Mouse (Mus musculus) liver, embryonic 11.5 days (tissue): ENCODE data around the gene Gpr12. TPM values are rescaled to one million over a fixed set of nuclear protein-coding genes. Genes with fewer than 3 reads are reported as not detected.
"Not testable (repeated sequence)": the region's sequence is repeated elsewhere in the genome, so short reads cannot be mapped to it uniquely, and the experiment has no call there.

Experiments
- ATAC-seq: fragments of 200-750 bp; cut with Nextera tagmentation; replicated peaks from 2 replicates; pipeline ENCODE4 v1.8.0; 2017; ENCODE audit warnings: moderate number of reproducible peaks, mild to moderate bottlenecking, moderate TSS enrichment, moderate library complexity; ENCODE audit not compliant: low FRiP score
- DNase-seq: peaks from one replicate; pipeline ENCODE4 v3.0.0-alpha.2; 2017; ENCODE audit warnings: low spot score
- H3K27ac ChIP-seq: fragments of 300-500 bp; sonication (generic); 2 replicates; pipeline ENCODE4 v1.5.1; 2014; ENCODE audit warnings: mild to moderate bottlenecking, low read depth, low read length, control low read depth
- H3K27me3 ChIP-seq: fragments of 300-500 bp; sonication (generic); replicated peaks from 2 replicates; pipeline ENCODE4 v1.6.1; 2014; ENCODE audit warnings: low read length, mixed read lengths; ENCODE audit not compliant: control insufficient read depth, insufficient read depth
- H3K36me3 ChIP-seq: fragments of 300-500 bp; sonication (generic); 2 replicates; pipeline ENCODE4 v1.6.1; 2014; ENCODE audit warnings: mild to moderate bottlenecking, low read length, moderate library complexity, mixed read lengths; ENCODE audit not compliant: control insufficient read depth, insufficient read depth
- H3K4me1 ChIP-seq: fragments of 300-500 bp; sonication (generic); replicated peaks from 2 replicates; pipeline ENCODE4 v1.6.1; 2014; ENCODE audit warnings: low read length, mixed read lengths; ENCODE audit not compliant: control insufficient read depth, insufficient read depth
- H3K4me2 ChIP-seq: fragments of 300-500 bp; sonication (generic); 2 replicates; pipeline ENCODE4 v1.6.1; 2014; ENCODE audit warnings: mild to moderate bottlenecking, control low read depth, moderate library complexity
- H3K4me3 ChIP-seq: fragments of 300-500 bp; sonication (generic); 2 replicates; pipeline ENCODE4 v1.5.1; 2014; ENCODE audit warnings: low read depth, low read length, control low read depth
- H3K9ac ChIP-seq: fragments of 300-500 bp; sonication (generic); 2 replicates; pipeline ENCODE4 v1.6.1; 2014; ENCODE audit warnings: low read depth, low read length, control low read depth
- H3K9me3 ChIP-seq: fragments of 300-500 bp; sonication (generic); 2 replicates; pipeline ENCODE4 v1.6.1; 2016; ENCODE audit warnings: low read length, inconsistent platforms, mixed read lengths; ENCODE audit not compliant: control insufficient read depth
- WGBS: fragments of 180-500 bp; shearing (Covaris S2); extraction: QIAGEN DNeasy Blood & Tissue Kit; methylation state at CpG from one replicate; pipeline ENCODE4 v1.1.7; 2014; 5-methylcytosine and 5-hydroxymethylcytosine counted together
- polyA plus RNA-seq: library from polyadenylated mRNA; unstranded; fragments of >200 nt; fragmentation: Nextera tagmentation; extraction: Ambion mirVana; gene quantifications from 2 replicates; pipeline ENCODE4 v1.2.1, GENCODE M21; 2014

The Gpr12 gene
- polyA plus RNA-seq, 1 experiment from 2014 or later: 0.37 TPM

- DNase-seq (no peak), ATAC-seq (no peak)
- H3K4me2 ChIP-seq: no peak overlapping the region
- no peak overlapping the region for H3K27ac ChIP-seq
- H3K36me3 ChIP-seq: no peaks in the 10 kb centered on the region
- no peaks in the 10 kb centered on the region for H3K4me1 ChIP-seq
- WGBS: 65% methylated on average over 18 of the region's 18 CpGs
- H3K4me3 ChIP-seq: no peak overlapping the region
- no peaks in the 10 kb centered on the region for H3K9me3 ChIP-seq
- no peak overlapping the region for H3K9ac ChIP-seq
- no peaks in the 10 kb centered on the region for H3K27me3 ChIP-seq
These were observed 11.8 kb upstream of the Gpr12 start for GRCm38 (mm10) chr5:146596612-146597502.

DNA sequence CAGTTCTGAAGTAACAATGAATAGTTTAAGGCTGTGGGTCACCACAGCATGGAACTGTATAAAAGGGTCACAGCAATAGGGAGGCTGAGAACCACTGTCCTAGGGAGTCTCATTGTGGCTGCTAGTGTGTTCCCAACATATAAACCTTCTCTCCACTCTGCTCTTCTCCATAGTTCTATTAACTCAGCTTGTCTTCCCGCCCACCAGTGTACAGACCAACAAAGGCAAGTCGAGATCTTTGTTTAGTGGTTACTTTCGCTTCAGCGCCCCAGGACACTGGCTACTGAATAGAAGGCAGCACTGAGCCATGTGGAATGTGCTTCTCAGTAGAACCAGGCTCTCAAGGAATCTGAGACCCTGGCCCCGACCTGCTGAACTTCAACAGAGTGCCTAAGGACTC, 7.5 kb upstream of the Gpr12 start:
- Histone ChIP-seq H3K9me3 (no peaks in the 10 kb centered on the region), H3K4me1 (no peaks in the 10 kb centered on the region), H3K27me3 (no peaks in the 10 kb centered on the region), H3K9ac (no peak overlapping the region), H3K36me3 (no peaks in the 10 kb centered on the region), H3K27ac (no peak overlapping the region), H3K4me3 (no peak overlapping the region), H3K4me2 (no peak overlapping the region)
- DNase-seq: no peak
- 76% methylated on average over 5 of the region's 5 CpGs for WGBS
- no peak for ATAC-seq

DNA sequence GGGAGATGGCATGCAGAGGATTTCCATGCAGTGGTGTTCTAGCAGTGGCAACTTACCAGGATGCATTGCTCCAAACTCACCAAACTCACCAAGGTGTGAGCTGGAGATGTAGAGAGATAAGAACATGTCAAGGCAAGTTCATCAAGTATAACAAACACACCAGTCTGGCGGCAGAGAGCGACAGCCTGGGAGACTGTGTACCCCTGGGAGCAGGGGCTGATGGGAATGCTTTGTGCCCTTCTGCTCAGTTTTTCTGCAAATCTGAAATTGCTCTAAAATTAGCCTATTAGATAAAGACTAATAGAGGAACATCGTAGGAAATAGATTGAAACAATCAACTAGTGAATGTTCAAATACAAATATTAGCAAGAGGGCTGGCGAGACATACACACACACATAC, 6.6 kb upstream of the Gpr12 start:
- Histone ChIP-seq H3K9ac (no peak overlapping the region), H3K27ac (no peak overlapping the region), H3K27me3 (peaks cover 2% of the 10 kb centered on the region), H3K4me2 (no peak overlapping the region), H3K4me3 (no peak overlapping the region), H3K4me1 (no peaks in the 10 kb centered on the region), H3K36me3 (no peaks in the 10 kb centered on the region), H3K9me3 (no peaks in the 10 kb centered on the region)
- no peak for ATAC-seq
- WGBS: 81% methylated on average over 4 of the region's 4 CpGs
- no peak for DNase-seq

GRCm38 (mm10) chr5:146590987-146591386, 5.9 kb upstream of the Gpr12 start:
- Histone ChIP-seq H3K27ac (no peak overlapping the region), H3K9ac (no peak overlapping the region), H3K4me1 (no peaks in the 10 kb centered on the region), H3K4me3 (no peak overlapping the region), H3K27me3 (peaks cover 8% of the 10 kb centered on the region), H3K36me3 (no peaks in the 10 kb centered on the region), H3K9me3 (no peaks in the 10 kb centered on the region; the same call in 1 of the 2 replicates), H3K4me2 (no peak overlapping the region)
- no peak for DNase-seq
- no peak for ATAC-seq
- 81% methylated on average over 4 of the region's 4 CpGs for WGBS

DNA sequence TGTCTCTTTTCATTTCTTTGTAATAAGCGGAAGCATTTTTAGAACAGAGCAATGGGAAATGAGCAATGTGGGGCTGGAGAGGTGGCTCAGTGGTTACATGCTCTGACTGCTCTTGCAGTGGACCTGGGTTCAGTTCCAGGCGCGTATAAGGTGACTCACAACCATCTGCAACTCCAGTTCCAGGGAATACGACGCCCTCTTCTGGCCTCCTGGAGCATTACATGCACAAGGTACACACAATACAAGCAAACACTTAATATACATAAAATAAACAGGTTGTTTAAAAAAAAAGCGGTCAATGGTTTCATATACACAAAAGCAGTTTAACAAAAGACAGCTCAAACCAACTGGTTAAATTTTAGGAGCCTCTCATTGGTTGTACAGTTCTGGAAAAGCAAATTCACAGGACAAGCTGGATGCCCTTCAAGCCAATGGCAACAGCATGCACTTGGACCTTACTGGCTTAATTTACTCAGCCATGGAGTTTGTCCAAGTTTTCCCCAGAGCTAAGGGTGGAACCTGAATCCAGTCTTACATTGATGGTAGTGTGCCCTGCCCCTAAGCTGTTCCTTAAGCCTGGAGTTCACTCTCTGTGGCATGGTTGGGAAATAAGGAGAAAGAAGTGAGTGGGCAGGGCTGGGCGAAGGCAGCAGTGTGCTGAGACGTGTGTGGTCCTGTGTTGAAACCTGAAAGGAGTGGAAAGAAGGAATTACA, 1.5 kb upstream of the Gpr12 start:
- DNase-seq (no peak), ATAC-seq (no peak)
- Histone ChIP-seq H3K27me3 (peaks cover 40% of the 10 kb centered on the region), H3K36me3 (no peaks in the 10 kb centered on the region), H3K4me1 (no peaks in the 10 kb centered on the region), H3K27ac (no peak overlapping the region), H3K4me2 (no peak overlapping the region), H3K9ac (no peak overlapping the region), H3K4me3 (no peak overlapping the region), H3K9me3 (no peaks in the 10 kb centered on the region; the same call in 1 of the 2 replicates)
- WGBS: 65% methylated on average over 8 of the region's 8 CpGs

GRCm38 (mm10) chr5:146585307-146585651, 240 bp upstream of the Gpr12 start:
- Histone ChIP-seq H3K4me1 (no peaks in the 10 kb centered on the region), H3K4me3 (peak overlapping the region; percentile 36; the same call in 1 of the 2 replicates), H3K9me3 (no peaks in the 10 kb centered on the region; the same call in 1 of the 2 replicates), H3K27me3 (peaks cover 40% of the 10 kb centered on the region), H3K27ac (no peak overlapping the region), H3K4me2 (peak overlapping the region; percentile 60), H3K36me3 (no peaks in the 10 kb centered on the region), H3K9ac (no peak overlapping the region)
- DNase-seq: no peak
- WGBS: 11% methylated on average over 10 of the region's 10 CpGs
- ATAC-seq: no peak

DNA sequence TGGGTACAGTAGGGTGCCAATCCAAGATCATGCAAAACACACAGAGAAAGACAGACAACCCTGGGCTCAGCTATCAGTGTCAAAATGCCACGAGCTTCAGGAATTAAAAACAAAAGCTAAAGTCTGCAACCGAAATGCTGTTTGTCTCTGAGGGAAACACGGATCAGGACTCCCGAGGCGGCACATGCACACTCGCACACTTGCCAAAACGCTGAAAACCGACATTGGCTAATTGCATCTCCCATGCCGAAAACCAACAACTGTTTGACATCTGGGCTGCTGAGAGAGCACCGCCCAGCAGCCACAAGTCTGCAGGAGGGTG, 922 bp downstream of the Gpr12 start:
- H3K9ac ChIP-seq: no peak overlapping the region
- ATAC-seq: no peak
- DNase-seq: no peak
- peak overlapping the region; percentile 60 for H3K4me2 ChIP-seq
- no peak overlapping the region for H3K27ac ChIP-seq
- WGBS: 12% methylated on average over 10 of the region's 10 CpGs
- H3K36me3 ChIP-seq: no peaks in the 10 kb centered on the region
- H3K4me1 ChIP-seq: no peaks in the 10 kb centered on the region
- H3K4me3 ChIP-seq: peak overlapping the region; percentile 36
- no peaks in the 10 kb centered on the region; the same call in 1 of the 2 replicates for H3K9me3 ChIP-seq
- H3K27me3 ChIP-seq: peaks cover 40% of the 10 kb centered on the region

GRCm38 (mm10) chr5:146576668-146577067, 8.4 kb downstream of the Gpr12 start:
- DNase-seq (no peak), ATAC-seq (no peak)
- H3K36me3 ChIP-seq: no peaks in the 10 kb centered on the region
- H3K4me1 ChIP-seq: no peaks in the 10 kb centered on the region
- no peaks in the 10 kb centered on the region for H3K9me3 ChIP-seq
- no peak overlapping the region for H3K27ac ChIP-seq
- 78% methylated on average over 3 of the region's 3 CpGs for WGBS
- H3K27me3 ChIP-seq: no peaks in the 10 kb centered on the region
- no peak overlapping the region for H3K4me3 ChIP-seq
- H3K9ac ChIP-seq: no peak overlapping the region
- no peak overlapping the region for H3K4me2 ChIP-seq

GRCm38 (mm10) chr5:146572735-146573042, 12.3 kb downstream of the Gpr12 start:
- H3K9me3 ChIP-seq, H3K36me3 ChIP-seq, DNase-seq, H3K9ac ChIP-seq, H3K4me3 ChIP-seq, H3K27ac ChIP-seq, H3K4me2 ChIP-seq, H3K4me1 ChIP-seq, H3K27me3 ChIP-seq, ATAC-seq: not testable (repeated sequence)
- WGBS: 89% methylated on average over 4 of the region's 4 CpGs
